Mouse (Mus musculus) urinary bladder, postnatal 0 days (tissue): Measurements from ENCODE around the gene Olfr228. TPM values are rescaled to one million over a fixed set of nuclear protein-coding genes. Genes with fewer than 3 reads are reported as not detected.

Experiments
- polyA plus RNA-seq: library from polyadenylated mRNA; unstranded; fragments of >200 nt; fragmentation: Nextera tagmentation; extraction: Ambion mirVana; gene quantifications from 2 replicates; pipeline ENCODE4 v1.2.1, GENCODE M21; 2015

Gene Olfr228
- not detected in 2 replicates for polyA plus RNA-seq

GRCm38 (mm10) chr2:86487286-86487685, at the start of gene Olfr228:
Gene Olfr228 (minus strand): TSS chr2:86487386.

GRCm38 (mm10) chr2:86508161-86508560, 21.0 kb upstream of the Olfr228 start, which contains the start of gene Olfr1076:
Gene Olfr1076 (plus strand): TSS chr2:86508461.

DNA sequence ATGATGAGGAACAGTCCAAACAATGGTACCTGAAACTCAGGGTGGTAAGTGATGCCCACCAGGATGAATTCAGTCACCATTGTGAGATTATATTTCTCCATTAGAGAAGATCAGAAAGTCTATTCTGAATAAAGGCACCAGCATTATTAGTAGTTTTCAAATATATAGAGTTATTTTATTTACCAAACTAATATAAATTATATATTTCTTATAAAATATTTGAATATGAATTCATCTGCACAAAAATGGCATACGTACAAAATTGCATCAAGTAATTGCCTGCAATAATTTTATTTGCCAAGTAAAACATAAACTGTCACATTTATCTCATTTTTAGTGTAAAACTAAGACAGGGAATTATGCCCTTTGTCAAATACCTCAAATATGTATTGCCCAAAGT, 31.0 kb downstream of the Olfr228 start, which contains the start of gene Olfr1066:
Gene Olfr1066, minus strand, starts transcription at position 101 of the 400 bp plus-strand sequence.

DNA sequence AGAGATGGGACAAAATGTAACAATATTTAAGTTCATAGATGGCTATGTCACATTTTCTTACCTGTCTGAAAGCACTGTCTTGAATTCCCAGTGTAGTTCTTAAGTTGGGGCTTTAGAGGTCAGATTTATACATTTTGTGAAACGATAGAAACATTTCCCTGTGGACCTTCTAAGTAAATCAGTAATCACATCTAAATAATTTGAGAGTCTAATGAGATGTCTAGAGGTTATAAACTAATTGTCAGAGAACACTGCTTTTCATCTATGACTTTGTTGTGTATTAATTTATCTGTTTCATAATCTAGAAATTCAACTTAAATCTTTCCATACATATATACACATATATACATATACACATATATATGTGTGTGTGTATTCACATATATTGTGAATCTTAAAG, 36.7 kb downstream of the Olfr228 start, which contains the start of gene Olfr1065:
Gene Olfr1065, minus strand, starts transcription at position 101 of the 400 bp plus-strand sequence.

Other genes starting within 250 kb of the Olfr228 start
- not detected in 2 replicates for gene Olfr1048, start 247.1 kb downstream of the Olfr228 start, polyA plus RNA-seq
- not detected in 2 replicates for gene Olfr1049, start 229.1 kb downstream of the Olfr228 start, polyA plus RNA-seq
- not detected in 2 replicates for gene Olfr1051, start 208.3 kb downstream of the Olfr228 start, polyA plus RNA-seq
- gene Olfr1052, start 194.9 kb downstream of the Olfr228 start, polyA plus RNA-seq, result not detected in 2 replicates
- not detected in 2 replicates for gene Olfr1053, start 172.1 kb downstream of the Olfr228 start, polyA plus RNA-seq
- not detected in 2 replicates for gene Olfr1054, start 152.0 kb downstream of the Olfr228 start, polyA plus RNA-seq
- not detected in 2 replicates for gene Olfr1055, start 137.1 kb downstream of the Olfr228 start, polyA plus RNA-seq
- gene Olfr1056, start 124.9 kb downstream of the Olfr228 start, polyA plus RNA-seq, result not detected in 2 replicates
- gene Olfr1057, start 109.0 kb downstream of the Olfr228 start, polyA plus RNA-seq, result not detected in 2 replicates
- not detected in 2 replicates for gene Olfr1058, start 98.8 kb downstream of the Olfr228 start, polyA plus RNA-seq
- gene Olfr1061, start 73.3 kb downstream of the Olfr228 start, polyA plus RNA-seq, result not detected in 2 replicates
- not detected in 2 replicates for gene Olfr1062, start 60.6 kb downstream of the Olfr228 start, polyA plus RNA-seq
- not detected in 2 replicates for gene Olfr1065, start 36.8 kb downstream of the Olfr228 start, polyA plus RNA-seq
- not detected in 2 replicates for gene Olfr1066, start 31.1 kb downstream of the Olfr228 start, polyA plus RNA-seq
- not detected in 2 replicates for gene Olfr1076, start 21.1 kb upstream of the Olfr228 start, polyA plus RNA-seq
- gene Olfr1079, start 55.1 kb upstream of the Olfr228 start, polyA plus RNA-seq, result not detected in 2 replicates
- not detected in 2 replicates for gene Olfr1080, start 70.8 kb upstream of the Olfr228 start, polyA plus RNA-seq
- not detected in 2 replicates for gene Olfr1082, start 111.6 kb upstream of the Olfr228 start, polyA plus RNA-seq
- not detected in 2 replicates for gene Olfr1084, start 152.3 kb upstream of the Olfr228 start, polyA plus RNA-seq
- not detected in 2 replicates for gene Olfr1085, start 174.6 kb upstream of the Olfr228 start, polyA plus RNA-seq
- gene Olfr1086, start 192.7 kb upstream of the Olfr228 start, polyA plus RNA-seq, result not detected in 2 replicates
- gene Olfr1087, start 211.0 kb upstream of the Olfr228 start, polyA plus RNA-seq, result not detected in 2 replicates
- not detected in 2 replicates for gene Olfr1089, start 246.3 kb upstream of the Olfr228 start, polyA plus RNA-seq